Mouse (Mus musculus) layer of hippocampus, postnatal 36 days (tissue): Measurements from ENCODE around the gene Eefsec. TPM values are rescaled to one million over a fixed set of nuclear protein-coding genes. Genes with fewer than 3 reads are reported as not detected.

Source experiments
- DNase-seq, 2 experiments: peaks; one replicate each; pipeline ENCODE4 v3.0.0; 2022
- total RNA-seq, 2 experiments: library from RNA; stranded (reverse); gene quantifications; 2 replicates each; pipeline ENCODE4 v1.2.3; 2021

Eefsec gene
- total RNA-seq, 2 experiments from 2014 or later = 23.6 to 24.1 TPM

DNA sequence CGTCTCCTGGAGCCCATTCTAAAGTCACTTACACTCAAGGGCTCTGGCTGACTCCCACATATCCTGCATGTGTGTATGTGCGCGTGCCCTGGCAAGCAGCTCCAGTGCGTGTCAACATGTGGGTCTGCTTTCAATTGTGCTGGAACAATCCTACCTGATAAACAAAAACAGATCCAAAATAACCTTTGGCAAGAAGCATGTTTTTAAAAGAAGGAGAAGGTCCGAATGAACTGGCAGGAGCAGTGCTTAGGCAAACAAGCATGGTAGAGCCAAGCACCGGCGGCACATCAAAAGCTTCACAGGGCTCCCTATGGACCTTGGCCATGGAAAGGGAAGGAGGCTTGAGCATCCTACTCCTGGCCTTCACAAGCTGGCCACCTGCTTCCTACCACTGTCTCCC is 105.6 kb downstream of the Eefsec start:
- DNase-seq = no peak

DNA sequence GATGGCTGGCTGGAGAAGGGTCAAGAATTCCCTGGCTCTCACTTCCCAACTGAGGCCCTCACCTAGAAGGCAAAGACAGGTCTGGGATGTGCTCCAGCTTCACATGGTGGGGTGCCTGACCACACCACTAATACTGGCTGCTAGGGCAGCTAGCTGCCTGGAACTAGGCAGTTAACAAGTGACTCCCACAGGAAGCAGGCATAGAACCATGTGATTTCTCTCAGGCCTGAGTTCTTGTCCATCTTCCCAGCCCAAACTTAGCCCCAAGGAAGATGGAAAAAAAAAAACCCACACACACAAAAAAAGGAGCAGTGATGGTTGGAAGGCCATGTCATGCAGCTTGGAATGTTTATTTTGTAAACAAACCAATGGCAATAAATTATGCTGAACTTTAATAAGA is 117.0 kb downstream of the Eefsec start:
- no peak for DNase-seq

DNA sequence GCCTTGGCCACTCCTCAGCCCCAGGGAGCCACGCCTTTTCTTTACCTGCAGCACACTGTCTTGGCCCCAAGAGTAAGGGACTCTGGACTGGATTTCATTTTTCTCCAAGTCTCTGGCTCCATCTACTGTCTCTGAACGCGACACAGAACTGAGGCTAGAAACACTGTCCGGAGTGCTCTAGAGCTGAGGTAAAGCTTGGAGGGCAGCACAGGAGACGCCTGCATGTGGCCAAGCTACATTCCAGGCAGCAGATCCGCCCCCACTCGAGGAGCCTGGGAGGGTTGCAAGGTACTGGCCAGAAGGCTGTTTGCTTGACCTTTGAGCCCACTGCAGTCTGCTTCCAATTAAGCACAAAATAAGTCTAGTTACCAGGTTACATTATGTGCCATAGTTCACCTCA is 124.5 kb downstream of the Eefsec start:
- no peak for DNase-seq

DNA sequence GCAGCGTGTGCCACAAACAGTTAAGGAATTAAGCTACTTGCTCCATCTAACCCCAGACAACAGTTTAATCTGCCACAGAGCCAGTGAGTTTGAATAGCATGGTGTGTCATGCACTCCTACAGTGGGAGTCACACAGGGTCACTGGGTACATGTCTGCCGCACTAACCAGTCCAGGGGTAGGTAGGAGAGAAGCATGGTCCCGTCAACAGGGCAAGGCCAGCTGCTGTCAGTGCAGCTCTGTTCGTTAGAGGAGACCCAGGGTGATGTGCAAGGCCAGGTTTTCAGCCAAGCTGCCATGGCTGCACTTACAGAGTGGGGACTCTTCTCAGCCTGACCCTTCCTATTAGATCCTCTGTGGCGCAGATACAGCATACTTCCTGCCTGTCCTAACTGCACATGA is 125.1 kb downstream of the Eefsec start:
- no peak for DNase-seq

DNA sequence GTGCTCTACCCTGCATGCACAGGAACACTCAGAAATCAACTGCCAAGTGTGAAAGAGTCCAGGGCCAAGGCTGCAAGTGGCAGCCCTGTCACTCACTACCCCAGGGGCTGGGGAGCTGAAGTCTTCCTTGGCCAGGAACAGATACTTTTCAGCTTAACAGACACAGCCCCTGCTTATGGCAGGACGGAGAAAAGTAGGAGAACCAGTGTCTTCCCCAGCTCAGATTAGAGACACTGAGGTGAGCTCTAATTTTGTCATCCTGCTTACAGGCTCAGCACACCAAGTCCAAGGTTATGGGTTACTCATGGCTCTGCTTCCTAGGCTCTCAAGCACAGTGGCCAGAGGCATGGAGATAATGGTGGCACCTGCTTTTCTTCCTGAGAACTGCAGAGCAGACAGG is 126.6 kb downstream of the Eefsec start:
- no peak for DNase-seq

DNA sequence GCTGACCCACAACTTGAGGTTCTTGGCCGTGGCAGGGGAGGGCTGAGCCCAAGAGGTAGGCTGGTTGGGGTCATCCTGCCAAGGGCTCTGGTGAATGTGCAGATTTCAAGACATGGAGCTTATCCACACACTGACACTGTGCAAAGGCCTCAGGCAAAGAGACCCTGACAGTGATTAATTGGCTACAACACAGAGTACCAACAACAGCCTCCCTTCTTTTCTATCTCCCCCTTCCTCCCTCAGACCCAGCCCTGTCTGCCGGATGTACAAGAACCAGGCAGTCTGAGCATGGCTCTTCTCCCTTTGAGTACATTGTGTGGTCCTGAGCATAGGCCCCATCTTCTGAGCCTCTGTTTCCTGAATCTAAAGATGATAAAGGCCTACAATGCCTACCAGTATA is 131.0 kb downstream of the Eefsec start:
- DNase-seq = no peak

DNA sequence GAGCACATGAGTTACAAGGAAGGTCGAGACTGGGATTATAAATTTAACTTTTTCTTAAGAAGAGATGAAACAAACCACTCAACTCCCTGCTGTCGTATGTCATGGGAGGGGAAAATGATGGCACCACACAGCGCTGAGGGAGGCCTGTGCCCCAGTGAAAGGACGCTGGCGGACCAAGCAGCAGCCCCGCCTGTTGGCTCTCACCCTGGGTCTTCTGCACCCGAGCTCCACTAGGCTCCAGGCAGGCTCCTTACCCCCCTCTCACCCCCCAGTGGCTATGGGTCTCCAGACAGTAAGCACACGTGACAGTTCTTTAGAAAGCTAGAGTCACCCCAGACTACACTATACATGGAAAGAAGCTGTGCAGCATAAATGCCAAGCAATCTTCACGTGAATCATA is 132.4 kb downstream of the Eefsec start:
- DNase-seq = no peak

DNA sequence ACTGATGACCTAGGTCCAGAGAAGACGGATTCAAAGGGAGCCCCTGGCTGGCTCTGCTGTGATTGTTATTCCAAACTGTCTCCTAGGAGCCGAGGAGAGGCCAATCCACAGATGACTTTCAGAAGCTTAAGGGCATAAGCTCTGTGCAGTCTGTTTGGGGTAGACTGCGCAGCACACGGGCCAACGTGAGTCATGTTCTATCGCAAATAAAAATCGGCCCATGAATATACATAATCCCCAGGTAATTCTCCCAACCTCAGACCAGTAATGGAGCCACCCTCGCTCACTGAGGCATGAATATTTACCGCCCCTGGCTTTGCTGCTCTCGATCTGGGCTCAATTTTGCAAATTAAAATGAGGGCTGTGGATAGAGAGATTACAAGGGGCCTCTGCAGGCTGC is 134.7 kb downstream of the Eefsec start:
- DNase-seq = no peak

DNA sequence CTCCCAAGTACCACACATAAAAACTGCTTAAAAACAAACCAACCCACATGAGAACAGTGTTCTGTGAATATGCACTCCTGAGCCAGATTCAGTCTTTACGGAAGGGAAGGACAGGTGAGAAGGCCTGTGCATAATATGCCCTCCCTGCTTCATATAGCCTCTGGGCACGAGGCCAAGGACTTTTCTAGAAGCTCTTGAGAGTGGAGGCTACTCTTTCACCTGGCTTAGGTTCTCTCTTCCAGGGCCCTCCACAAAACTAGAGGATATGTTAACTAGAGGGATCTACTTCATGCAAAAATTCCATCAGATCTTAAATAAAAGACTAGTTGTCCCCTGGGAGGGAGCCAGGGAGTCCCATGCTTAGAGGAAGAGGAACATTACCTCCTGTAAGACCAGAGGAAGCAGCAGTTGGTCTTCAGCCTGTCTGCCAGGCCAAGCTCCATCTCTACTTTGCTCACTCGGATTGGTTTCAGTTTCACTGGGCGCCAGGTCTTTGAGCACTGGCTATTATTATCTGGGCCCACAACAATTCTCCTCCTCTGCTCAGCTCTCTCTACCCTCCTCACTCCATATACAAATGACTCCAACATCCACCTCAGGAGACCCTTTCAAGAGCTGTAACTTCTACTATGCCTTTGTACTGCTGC is 140.1 kb downstream of the Eefsec start:
- DNase-seq = no peak

DNA sequence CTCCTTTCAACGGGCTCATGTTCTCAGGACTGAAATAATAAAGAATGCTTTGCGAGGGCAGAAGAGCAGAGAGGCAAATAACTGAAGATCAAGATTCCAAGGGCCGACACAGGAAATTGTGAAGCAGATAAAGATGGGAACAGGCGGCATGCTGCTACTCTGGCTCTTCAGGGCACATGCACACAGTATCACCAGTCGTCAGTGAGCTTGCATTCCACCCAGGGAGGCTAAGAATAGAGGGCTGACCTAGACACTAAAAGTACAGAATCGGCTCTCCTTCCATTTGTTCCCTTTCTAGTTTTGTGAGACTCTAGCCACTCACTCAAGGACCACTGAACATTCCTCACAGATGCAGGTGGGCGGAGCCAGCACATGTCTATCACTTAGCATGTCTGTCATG is 145.1 kb downstream of the Eefsec start:
- DNase-seq = no peak

DNA sequence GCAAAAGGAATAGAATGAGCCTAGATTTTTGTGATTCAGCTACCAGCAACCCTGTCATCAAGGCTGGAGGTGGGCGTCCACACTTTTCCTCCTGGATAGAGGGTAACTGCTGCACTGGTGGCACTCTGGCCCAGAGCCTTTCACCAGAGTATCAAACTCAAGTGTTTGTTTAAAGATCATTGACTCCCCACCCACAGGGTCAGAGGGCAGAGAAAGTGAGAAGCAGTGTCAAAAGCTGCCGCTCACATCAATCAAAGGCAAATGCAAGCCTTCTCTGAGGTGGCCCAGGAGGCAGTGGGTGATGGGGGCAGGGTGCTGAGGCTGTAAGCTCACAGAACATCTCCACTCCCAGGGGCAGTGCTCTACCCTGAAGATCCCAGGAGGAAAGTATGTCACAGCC is 146.8 kb downstream of the Eefsec start:
- DNase-seq = no peak

DNA sequence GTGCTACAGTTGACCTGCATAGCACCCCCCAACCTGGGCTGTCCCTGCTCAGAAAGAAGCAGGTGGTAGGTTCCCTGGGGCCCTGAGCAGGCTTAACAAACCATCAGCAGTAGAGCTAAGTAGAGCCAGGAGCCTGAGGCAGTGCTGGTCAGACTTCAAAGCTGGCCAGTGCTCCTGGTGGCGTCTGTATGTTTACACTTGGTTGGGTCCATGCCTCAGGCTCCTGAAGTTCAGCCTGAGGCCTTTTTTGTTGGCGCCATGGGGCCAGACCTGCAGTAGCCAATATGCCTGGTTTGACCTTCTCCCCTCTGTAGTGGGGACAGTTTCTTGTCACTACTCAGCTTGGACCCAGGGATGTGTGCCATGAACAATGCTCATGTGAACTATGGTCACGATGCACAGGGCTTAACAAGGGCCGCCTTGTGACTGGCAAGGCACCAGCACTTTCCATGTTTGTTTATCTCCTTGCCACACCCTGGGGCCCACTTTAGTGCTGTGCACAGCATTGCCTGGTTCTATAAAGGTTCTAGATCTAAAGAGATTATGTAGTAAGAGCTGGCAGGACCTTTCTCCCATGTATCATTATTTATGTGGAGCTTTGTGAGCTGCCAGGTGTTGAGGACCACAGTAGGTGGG is 153.9 kb downstream of the Eefsec start:
- no peak for DNase-seq

DNA sequence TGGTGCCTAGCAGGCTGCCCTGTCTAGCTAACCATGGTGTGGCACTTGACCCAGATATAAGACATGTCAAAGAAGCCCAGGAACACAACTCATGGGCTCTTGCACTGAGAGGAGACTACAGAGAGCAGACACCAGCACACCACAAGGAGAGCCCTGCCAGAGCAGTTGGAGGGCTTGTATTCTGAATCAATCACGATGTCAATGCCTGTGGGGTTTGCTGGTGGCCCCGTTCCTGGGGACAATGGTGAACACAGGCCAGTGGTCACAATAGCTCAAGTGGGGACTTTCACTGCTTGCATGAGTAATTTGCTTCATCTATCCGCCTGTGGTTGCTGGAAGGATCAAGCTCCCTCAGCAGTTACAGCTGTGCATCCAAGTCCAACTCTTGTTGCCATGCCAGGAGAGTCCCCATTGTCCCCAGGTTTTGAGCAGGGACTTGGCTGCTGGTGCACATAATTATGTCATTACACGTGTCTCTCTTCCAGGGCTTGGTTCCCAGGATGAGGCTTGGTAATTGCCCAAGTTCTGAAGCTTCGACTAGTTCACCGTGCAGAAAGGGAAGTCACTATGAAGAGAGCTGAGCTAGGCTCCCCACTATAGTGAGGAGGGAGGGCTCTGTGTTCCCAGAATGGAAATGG is 156.1 kb downstream of the Eefsec start:
- peak; percentile 56 to 60 for DNase-seq

DNA sequence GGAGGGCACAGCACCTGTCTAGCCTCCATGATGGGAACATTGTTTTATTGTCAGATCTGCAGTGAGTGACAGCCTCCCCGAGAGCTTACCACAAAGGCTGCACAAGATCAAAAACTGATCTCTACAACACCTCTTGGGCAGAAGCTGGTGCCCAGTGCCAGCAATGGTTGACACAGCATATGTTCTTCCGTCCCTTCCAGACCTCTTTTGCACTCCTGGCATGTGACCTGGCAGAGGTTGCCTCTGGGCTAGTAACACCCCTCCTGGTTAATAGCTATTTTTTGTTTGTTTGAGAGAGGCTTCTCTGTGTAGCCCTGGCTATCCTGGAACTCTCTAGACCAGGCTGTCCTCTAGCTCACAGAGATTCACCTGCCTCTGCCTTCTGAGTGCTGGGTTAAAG is 168.2 kb downstream of the Eefsec start:
- DNase-seq = no peak

DNA sequence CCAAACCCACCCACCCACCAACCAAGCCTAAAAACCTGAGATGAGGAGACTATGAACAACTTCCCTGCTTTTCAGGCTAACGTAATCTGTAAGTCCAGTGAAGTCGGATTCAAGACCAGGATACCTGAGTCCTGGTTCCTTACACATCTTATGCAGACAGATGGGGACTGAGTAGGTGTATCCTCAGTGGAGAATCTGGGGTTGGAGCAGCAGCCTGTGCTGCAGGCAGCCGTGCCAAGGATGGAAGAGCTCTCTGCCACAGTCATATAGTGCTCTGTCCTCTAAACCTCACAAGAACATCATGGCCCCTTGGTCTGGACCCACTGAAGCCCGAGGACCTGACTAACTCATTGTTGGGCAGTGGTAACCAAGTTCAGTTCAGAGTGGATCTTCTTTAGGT is 169.1 kb downstream of the Eefsec start:
- DNase-seq = no peak

DNA sequence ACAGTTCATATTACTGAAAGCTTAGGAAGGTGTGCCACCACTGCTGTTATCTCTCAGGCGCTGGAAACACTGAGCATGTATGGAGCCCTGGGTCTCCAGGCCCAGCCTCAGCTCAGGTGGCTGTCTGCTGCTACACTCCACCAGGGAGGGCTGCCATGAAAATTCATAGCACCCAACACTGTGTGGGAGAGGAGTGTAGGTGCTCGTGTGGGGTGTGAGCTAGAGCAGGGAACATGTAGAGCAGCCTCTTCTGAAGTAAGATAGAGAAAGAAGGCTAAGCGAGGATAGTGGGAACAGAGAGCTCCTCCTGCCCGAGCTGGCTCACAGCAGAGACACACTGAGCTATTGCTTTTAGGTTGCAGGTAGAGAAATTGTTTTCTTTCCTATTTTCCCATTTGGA is 170.1 kb downstream of the Eefsec start:
- DNase-seq = no peak

DNA sequence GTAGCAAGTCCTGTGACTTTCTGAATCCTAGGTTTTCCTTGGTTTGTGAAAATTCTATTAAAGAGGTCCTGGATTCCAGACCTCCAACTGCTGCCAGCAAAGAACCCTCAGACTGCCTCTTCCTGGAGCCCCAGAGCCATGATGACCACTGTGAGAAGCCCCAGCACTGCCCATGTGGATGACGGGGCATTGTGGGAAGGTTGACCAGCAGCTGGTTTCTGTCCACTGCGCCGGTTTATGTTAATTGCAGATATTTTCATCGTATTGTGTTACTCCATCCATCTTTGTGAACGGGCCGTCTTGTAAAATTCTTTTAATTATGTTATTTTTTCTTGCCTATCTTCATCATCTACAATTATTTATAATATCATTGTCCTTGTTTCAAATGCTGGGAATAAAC is 171.7 kb downstream of the Eefsec start:
- no peak for DNase-seq

DNA sequence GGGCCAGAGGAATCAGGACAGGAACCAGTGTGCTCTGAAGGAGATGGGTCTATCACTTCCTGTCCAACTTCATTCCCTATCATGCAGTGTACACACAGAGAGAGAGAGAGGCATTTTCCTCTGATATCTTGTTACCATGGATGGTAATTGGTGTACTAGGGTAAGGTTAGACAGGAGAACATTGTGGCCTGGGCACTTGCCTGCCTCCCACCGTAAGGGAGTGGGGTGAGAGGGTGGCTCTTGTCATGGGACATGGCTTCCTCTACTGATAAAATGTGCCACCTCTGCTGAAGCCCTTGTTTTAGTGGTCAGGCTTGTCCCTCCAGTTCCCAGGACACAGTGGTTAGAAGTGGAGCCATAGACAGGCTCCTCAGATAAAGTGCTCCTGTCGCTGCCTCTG is 178.4 kb downstream of the Eefsec start:
- DNase-seq = no peak

DNA sequence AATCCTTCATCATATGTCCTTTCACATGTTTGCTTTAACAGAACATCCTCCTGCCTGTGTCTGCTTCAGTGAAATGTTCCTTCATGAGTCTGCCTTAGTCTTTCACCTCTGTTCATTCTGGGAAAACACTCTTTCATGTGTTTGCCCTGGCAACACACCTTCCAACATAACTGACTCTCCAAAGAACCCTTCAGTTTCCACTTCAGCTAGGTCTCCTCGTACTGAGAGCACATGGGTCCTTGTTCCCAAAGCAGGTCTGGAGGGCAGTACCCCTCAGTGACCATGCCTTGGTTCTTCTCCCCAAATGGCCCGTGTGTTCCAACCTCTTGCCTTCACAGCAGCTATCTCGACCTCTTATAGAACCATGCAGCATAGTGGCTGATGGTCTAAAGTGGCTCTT is 179.3 kb downstream of the Eefsec start:
- no peak for DNase-seq

DNA sequence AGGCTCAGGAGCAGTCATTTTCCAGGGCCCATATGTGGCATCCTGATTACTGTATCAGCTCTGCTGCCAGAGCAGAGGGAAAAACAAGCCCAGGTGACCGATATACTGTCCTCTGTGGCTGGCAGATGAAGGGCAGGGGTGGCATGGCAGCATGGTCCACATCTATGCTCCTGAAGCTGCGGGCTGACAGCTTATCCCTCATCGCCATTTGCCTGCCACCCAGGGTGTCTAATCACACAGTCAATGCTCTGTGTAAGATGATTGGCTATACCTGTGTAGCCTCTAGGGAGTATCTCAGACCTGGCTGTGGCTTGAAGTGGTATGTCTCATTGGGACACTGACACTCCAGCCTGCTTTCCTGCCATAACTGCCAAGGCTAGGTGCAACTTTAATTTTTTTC is 180.3 kb downstream of the Eefsec start:
- DNase-seq = no peak

DNA sequence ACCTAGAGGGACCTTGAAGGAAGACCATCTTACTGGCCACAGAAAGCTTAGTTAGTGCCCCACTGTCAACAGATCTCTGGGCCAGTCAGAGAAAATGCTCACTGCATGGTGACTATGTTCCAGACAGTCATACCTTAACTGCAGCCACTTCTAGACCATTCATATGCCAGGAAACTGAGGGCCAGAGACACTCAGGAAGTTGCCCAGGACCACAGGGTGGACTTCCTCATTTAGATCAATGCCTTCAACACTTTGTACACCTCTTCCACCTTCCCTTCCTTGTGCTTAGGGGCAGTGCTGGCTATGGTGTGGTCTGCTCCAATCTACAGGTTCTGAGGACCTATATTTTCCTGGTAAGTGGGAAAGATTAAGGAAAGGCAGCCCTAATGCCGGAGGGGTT is 181.0 kb downstream of the Eefsec start:
- no peak for DNase-seq

DNA sequence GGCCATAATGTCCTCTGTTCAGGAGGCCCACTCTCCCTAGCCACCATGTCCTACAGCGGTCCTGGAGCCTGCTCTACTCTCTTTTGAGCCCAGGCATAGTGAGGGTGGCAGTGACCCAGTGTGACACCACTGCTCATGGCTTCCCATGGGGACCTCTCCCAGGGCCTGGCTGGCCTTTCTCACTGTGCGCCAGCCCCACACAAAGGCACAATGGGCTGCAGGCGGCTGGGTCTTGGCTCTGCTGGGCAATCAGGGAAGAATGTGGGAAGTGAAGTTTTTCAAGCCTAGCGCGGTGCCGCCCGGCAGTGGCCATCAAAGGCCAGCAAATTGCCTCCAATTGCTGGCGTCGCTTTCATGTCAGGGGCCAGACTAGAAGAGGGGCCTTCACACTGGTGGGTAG is 184.2 kb downstream of the Eefsec start:
- peak; percentile 18 to 46 for DNase-seq

DNA sequence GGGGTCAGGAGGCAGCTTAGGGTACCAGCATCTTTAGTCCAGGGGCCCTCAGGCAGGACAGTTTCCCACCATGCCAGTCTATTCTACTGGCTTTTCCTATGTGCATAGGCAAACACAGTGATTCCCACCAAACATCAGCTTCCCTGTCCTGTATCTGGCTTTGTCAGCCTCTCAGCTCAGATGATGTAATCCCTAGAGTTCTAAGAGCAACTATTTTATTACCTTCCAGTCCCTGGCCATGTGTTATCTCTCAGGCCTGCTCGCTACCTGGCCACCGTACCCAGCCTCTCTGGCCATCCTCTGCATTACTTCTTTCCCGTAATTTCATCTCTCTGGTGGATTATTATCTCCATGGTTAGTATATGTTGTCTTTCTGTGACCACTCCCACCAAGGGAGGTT is 185.7 kb downstream of the Eefsec start:
- no peak for DNase-seq

DNA sequence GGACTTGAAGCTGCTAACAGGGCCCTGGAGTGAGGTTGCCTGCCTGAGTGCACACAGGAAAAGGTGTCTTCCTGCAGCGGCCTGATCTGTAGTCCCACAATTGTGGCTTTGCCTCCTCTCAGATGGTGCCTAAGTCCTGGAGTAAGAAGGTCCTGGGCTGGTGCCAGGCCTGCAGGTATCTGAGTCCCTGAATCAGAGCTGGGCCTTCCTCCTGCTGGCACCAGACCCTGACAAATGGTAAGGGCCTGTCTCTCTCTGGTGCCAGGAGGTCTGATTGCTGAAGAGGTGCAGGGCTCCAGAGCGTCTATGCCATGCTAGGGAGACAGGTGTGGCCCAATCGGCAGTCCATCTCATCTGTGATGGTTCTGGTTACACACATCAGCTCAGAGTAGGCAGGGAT is 186.7 kb downstream of the Eefsec start:
- DNase-seq = no peak
